Mouse (Mus musculus): ENCODE results near the gene Cox19. TPM values are rescaled to one million over a fixed set of nuclear protein-coding genes. Genes with fewer than 3 reads are reported as not detected.
A peak's percentile ranks its signal among the peaks of the same experiment; 100 is the strongest.

Cox19 gene
- polyA plus RNA-seq, 1 experiment from 2014 or later: 118 TPM

GRCm38 (mm10) chr5:139290467-139291259 is 60.6 kb downstream of the Cox19 start:
- Histone ChIP-seq H3K4me1 (replicated peaks) (no peaks in the 10 kb centered on the region), H3K4me3 (replicated peaks) (no peak overlapping the region), H3K9ac (replicated peaks) (no peak overlapping the region), H3K9me3 (no peaks in the 10 kb centered on the region), H3K4me2 (no peak overlapping the region), H3K36me3 (no peaks in the 10 kb centered on the region), H3K27ac (no peak overlapping the region), H3K27me3 (no peaks in the 10 kb centered on the region)
- ATAC-seq (ENCODE audit: insufficient number of reproducible peaks, insufficient read depth, low FRiP score, low TSS enrichment, low read depth): no peak
- WGBS: 84% methylated on average over 12 of the region's 12 CpGs

DNA sequence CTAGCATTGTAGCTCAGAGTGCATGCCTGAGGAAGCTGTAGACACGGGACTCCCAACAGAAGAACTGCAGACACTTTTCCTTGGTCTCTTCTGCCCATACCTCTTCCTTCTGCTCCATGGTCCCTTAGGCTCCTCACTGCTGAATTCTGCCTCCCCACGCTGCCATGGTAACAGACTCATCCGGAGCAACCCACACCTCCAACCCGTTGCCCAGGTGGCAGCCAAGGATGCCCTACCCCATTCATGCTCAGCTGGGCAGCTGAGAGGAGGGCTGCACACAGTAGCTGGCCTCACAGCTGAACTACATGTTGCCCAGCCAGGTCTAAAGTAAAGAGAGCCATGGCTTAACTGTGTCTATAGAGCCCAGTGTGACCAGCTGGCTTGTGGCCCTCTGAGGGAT is 62.6 kb downstream of the Cox19 start:
- ATAC-seq (ENCODE audit: insufficient number of reproducible peaks, insufficient read depth, low FRiP score, low TSS enrichment, low read depth): no peak
- Histone ChIP-seq H3K4me1 (replicated peaks) (no peaks in the 10 kb centered on the region), H3K9me3 (no peaks in the 10 kb centered on the region), H3K27me3 (no peaks in the 10 kb centered on the region), H3K4me3 (replicated peaks) (no peak overlapping the region), H3K4me2 (no peak overlapping the region), H3K9ac (replicated peaks) (no peak overlapping the region), H3K27ac (no peak overlapping the region), H3K36me3 (no peaks in the 10 kb centered on the region)
- WGBS: 84% methylated on average over 4 of the region's 4 CpGs

GRCm38 (mm10) chr5:139287787-139288186 is 63.4 kb downstream of the Cox19 start:
- Histone ChIP-seq H3K27ac (no peak overlapping the region), H3K27me3 (no peaks in the 10 kb centered on the region), H3K36me3 (no peaks in the 10 kb centered on the region), H3K4me1 (replicated peaks) (no peaks in the 10 kb centered on the region), H3K9me3 (no peaks in the 10 kb centered on the region), H3K4me2 (no peak overlapping the region), H3K4me3 (replicated peaks) (no peak overlapping the region), H3K9ac (replicated peaks) (no peak overlapping the region)
- 86% methylated on average over 4 of the region's 4 CpGs for WGBS
- no peak for ATAC-seq (ENCODE audit: insufficient number of reproducible peaks, insufficient read depth, low FRiP score, low TSS enrichment, low read depth)

DNA sequence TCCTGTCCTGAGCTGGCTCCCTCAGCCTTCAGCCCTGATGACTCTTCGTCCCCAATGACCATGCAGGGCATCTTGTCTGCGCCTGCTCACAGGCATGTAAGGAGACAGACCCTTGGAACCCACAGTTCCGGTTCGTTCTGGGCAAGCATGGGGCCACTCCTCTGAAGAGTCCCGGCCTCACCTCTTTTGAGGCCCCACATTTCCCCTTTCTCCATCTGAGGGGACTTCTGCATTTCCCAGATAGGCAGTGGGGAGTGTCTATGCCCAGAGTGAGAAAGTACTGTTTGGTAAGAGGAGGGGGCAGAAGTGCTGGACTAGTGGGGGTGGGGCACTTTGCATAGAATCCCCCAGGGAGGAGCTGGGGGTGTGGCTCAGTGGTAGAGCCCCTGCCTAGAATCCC is 64.1 kb downstream of the Cox19 start:
- no peak for ATAC-seq (ENCODE audit: insufficient number of reproducible peaks, insufficient read depth, low FRiP score, low TSS enrichment, low read depth)

More for the DNA sequence above, 64.1 kb downstream of the Cox19 start:
- H3K9ac ChIP-seq (replicated peaks): no peak overlapping the region
- WGBS: 86% methylated on average over 5 of the region's 5 CpGs
- no peak overlapping the region for H3K27ac ChIP-seq
- H3K27me3 ChIP-seq: no peaks in the 10 kb centered on the region
- H3K36me3 ChIP-seq: no peaks in the 10 kb centered on the region
- no peak overlapping the region for H3K4me2 ChIP-seq
- no peaks in the 10 kb centered on the region for H3K9me3 ChIP-seq
- no peaks in the 10 kb centered on the region for H3K4me1 ChIP-seq (replicated peaks)
- no peak overlapping the region for H3K4me3 ChIP-seq (replicated peaks)

MicroRNAs encoded within 50 kb of the gene (microRNA counts, 519-probe panel; counts per million panel counts)
- not detected for microRNA mmu-miR-339-3p
- microRNA mmu-miR-339-5p: not detected

Small RNAs within 50 kb of the gene (microRNA-seq; reads per million reads assigned to microRNA genes)
- 518 reads per million, percentile 70 among the genes with 10 or more reads in this experiment for gene Mir339

Other genes with a start within 250 kb of the Cox19 start
- 12.7 and 13.8 TPM in 2 replicates for gene Prkar1b, start 201.4 kb downstream of the Cox19 start, polyA plus RNA-seq (2016; fragmentation: Nextera tagmentation; extraction: Ambion mirVana)
- gene Dnaaf5, start 201.2 kb downstream of the Cox19 start, polyA plus RNA-seq (2016; fragmentation: Nextera tagmentation; extraction: Ambion mirVana): 4.7 and 5.8 TPM in 2 replicates
- 54.0 and 54.9 TPM in 2 replicates for gene Sun1, start 150.8 kb downstream of the Cox19 start, polyA plus RNA-seq (2016; fragmentation: Nextera tagmentation; extraction: Ambion mirVana)
- 165 and 167 TPM in 2 replicates for gene Get4, start 99.1 kb downstream of the Cox19 start, polyA plus RNA-seq (2016; fragmentation: Nextera tagmentation; extraction: Ambion mirVana)
- gene Adap1, start 25.8 kb downstream of the Cox19 start, polyA plus RNA-seq (2016; fragmentation: Nextera tagmentation; extraction: Ambion mirVana): 0.77 and 1.1 TPM in 2 replicates
- 0.90 and 1.0 TPM in 2 replicates for gene Cyp2w1, start 1.2 kb upstream of the Cox19 start, polyA plus RNA-seq (2016; fragmentation: Nextera tagmentation; extraction: Ambion mirVana)
- 1.7 and 2.3 TPM in 2 replicates for gene Gpr146, start 26.3 kb upstream of the Cox19 start, polyA plus RNA-seq (2016; fragmentation: Nextera tagmentation; extraction: Ambion mirVana)
- 1.5 and 1.7 TPM in 2 replicates for gene C130050O18Rik, start 53.9 kb upstream of the Cox19 start, polyA plus RNA-seq (2016; fragmentation: Nextera tagmentation; extraction: Ambion mirVana)
- 1.7 and 1.9 TPM in 2 replicates for gene Gper1, start 71.7 kb upstream of the Cox19 start, polyA plus RNA-seq (2016; fragmentation: Nextera tagmentation; extraction: Ambion mirVana)
- gene 3110082I17Rik, start 109.1 kb upstream of the Cox19 start, polyA plus RNA-seq (2016; fragmentation: Nextera tagmentation; extraction: Ambion mirVana): 32.7 and 34.2 TPM in 2 replicates
- gene Zfand2a, start 133.1 kb upstream of the Cox19 start, polyA plus RNA-seq (2016; fragmentation: Nextera tagmentation; extraction: Ambion mirVana): 8.1 and 10.9 TPM in 2 replicates
- 0.11 and 0.23 TPM in 2 replicates for gene Uncx, start 192.1 kb upstream of the Cox19 start, polyA plus RNA-seq (2016; fragmentation: Nextera tagmentation; extraction: Ambion mirVana)

All from limb, embryonic 12.5 days (tissue).